Mouse (Mus musculus) kidney, adult 11 months (tissue): ENCODE results near the gene Gimap3.

Experiments used
- DNase-seq: peaks from one replicate; pipeline ENCODE4 v3.0.0; 2022

Gimap3 gene

GRCm38 (mm10) chr6:48770696-48771095, at the start of gene Gimap3:
TSS of gene Gimap3 (minus strand) at chr6:48770851.
- DNase-seq: no peak

GRCm38 (mm10) chr6:48817815-48818214, 47.2 kb upstream of the Gimap3 start:
- DNase-seq: peak; percentile 64

- DNase-seq: no peak
Measured at GRCm38 (mm10) chr6:48815013-48815412, 44.4 kb upstream of the Gimap3 start.

- DNase-seq: no peak
Measured at GRCm38 (mm10) chr6:48809494-48810219, 39.0 kb upstream of the Gimap3 start.

GRCm38 (mm10) chr6:48806746-48807145, 36.1 kb upstream of the Gimap3 start:
- DNase-seq: no peak

- DNase-seq: peak; percentile 57
Measured at GRCm38 (mm10) chr6:48804346-48804745, 33.7 kb upstream of the Gimap3 start.

GRCm38 (mm10) chr6:48803406-48804051, 32.9 kb upstream of the Gimap3 start:
- DNase-seq: no peak

- no peak for DNase-seq
Measured at GRCm38 (mm10) chr6:48801897-48802296, 31.2 kb upstream of the Gimap3 start.

- DNase-seq: no peak
Measured at GRCm38 (mm10) chr6:48787867-48788266, 17.2 kb upstream of the Gimap3 start.

- DNase-seq: no peak
Measured at GRCm38 (mm10) chr6:48785601-48786000, 14.9 kb upstream of the Gimap3 start.

GRCm38 (mm10) chr6:48785189-48785588, 14.5 kb upstream of the Gimap3 start:
- peak; percentile 51 for DNase-seq

GRCm38 (mm10) chr6:48784406-48784805, 13.8 kb upstream of the Gimap3 start:
- DNase-seq: no peak

- peak; percentile 83 for DNase-seq
Measured at GRCm38 (mm10) chr6:48772030-48772429, 1.4 kb upstream of the Gimap3 start.

GRCm38 (mm10) chr6:48768933-48769332, 1.7 kb downstream of the Gimap3 start:
- no peak for DNase-seq

GRCm38 (mm10) chr6:48768178-48768869, 2.3 kb downstream of the Gimap3 start:
- DNase-seq: no peak

GRCm38 (mm10) chr6:48764496-48764895, 6.2 kb downstream of the Gimap3 start:
- DNase-seq: peak; percentile 46

- no peak for DNase-seq
Measured at GRCm38 (mm10) chr6:48763567-48764270, 6.9 kb downstream of the Gimap3 start.

- peak; percentile 37 for DNase-seq
Measured at GRCm38 (mm10) chr6:48747091-48747966, 23.3 kb downstream of the Gimap3 start.

GRCm38 (mm10) chr6:48745959-48746889, 24.4 kb downstream of the Gimap3 start, which contains the start of gene Gimap5:
TSS of gene Gimap5 (plus strand) at chr6:48746197.
- DNase-seq: peak; percentile 70

- no peak for DNase-seq
Measured at GRCm38 (mm10) chr6:48745490-48745889, 25.2 kb downstream of the Gimap3 start.
